8 mouse cellular contexts compared by ENCODE assay signal in genomic region chr3:153675073-153675472, GRCm38 (mm10). TPM values are rescaled to one million over a fixed set of nuclear protein-coding genes. Genes with fewer than 3 reads are reported as not detected.
DNase-seq lines count a peak whose midpoint lies in the region; ATAC-seq lines count a peak whose summit lies in the region.
"Had no signal": no experiment of that assay in that cellular context is flagged by ENCODE, and none has a peak within 500 bp of the region (broad histone marks: within the 10 kb centered on the region; RNA-seq: fewer than 3 reads in every experiment).

No protein-coding gene starts in this region.

- no peak overlapping the region for H3K9ac ChIP-seq in midbrain, embryonic 16.5 days (ENCODE audit: low read depth, low read length)
- H3K9ac ChIP-seq in hindbrain, embryonic 12.5 days, result no peak overlapping the region
- no peak overlapping the region for H3K9ac ChIP-seq in lung, embryonic 16.5 days (ENCODE audit: low read length)
- H3K9ac ChIP-seq: embryonic facial prominence, embryonic 15.5 days had no signal

- no peaks in the 10 kb centered on the region for H3K27me3 ChIP-seq in midbrain, embryonic 10.5 days (ENCODE audit: low read depth, poor library complexity, severe bottlenecking)
- H3K27me3 ChIP-seq in midbrain, embryonic 16.5 days (ENCODE audit: control insufficient read depth, insufficient read depth, low read depth, low read length), result no peaks in the 10 kb centered on the region
- no peaks in the 10 kb centered on the region for H3K27me3 ChIP-seq in embryonic facial prominence, embryonic 10.5 days (replicated peaks; ENCODE audit: low read depth, poor library complexity, severe bottlenecking)
- 0 out of 2 replicates have a peak, but pooled peaks cover 3% of the 10 kb centered on the region for H3K27me3 ChIP-seq in hindbrain, embryonic 12.5 days
- no peaks in the 10 kb centered on the region for H3K27me3 ChIP-seq in lung, embryonic 16.5 days (ENCODE audit: control insufficient read depth, insufficient read depth, low read depth, low read length)
- no peaks in the 10 kb centered on the region for H3K27me3 ChIP-seq in splenic B cell, adult 2 months (ENCODE audit: control insufficient read depth, insufficient read depth, low read length, poor library complexity, severe bottlenecking)
- H3K27me3 ChIP-seq: embryonic facial prominence, embryonic 15.5 days had no signal

- H3K4me3 ChIP-seq in midbrain, embryonic 10.5 days, result peak overlapping the region; percentile 27
- H3K4me3 ChIP-seq in midbrain, embryonic 16.5 days (ENCODE audit: low read depth, low read length), result no peak overlapping the region
- H3K4me3 ChIP-seq in embryonic facial prominence, embryonic 10.5 days, result no peak overlapping the region
- no peak overlapping the region for H3K4me3 ChIP-seq in hindbrain, embryonic 12.5 days
- no peak overlapping the region for H3K4me3 ChIP-seq in lung, embryonic 16.5 days (ENCODE audit: low read length)
- H3K4me3 ChIP-seq: embryonic facial prominence, embryonic 15.5 days had no signal

- 24% methylated on average over 12 of the region's 12 CpGs for WGBS in midbrain, embryonic 10.5 days
- WGBS in midbrain, embryonic 16.5 days, result 31% methylated on average over 12 of the region's 12 CpGs
- WGBS in embryonic facial prominence, embryonic 10.5 days, result 38% methylated on average over 12 of the region's 12 CpGs
- WGBS in hindbrain, embryonic 12.5 days, result 23% methylated on average over 12 of the region's 12 CpGs
- 44% methylated on average over 12 of the region's 12 CpGs for WGBS in lung, embryonic 16.5 days

- peaks cover 47% of the 10 kb centered on the region for H3K4me1 ChIP-seq in midbrain, embryonic 10.5 days
- peaks cover 5% of the 10 kb centered on the region for H3K4me1 ChIP-seq in midbrain, embryonic 16.5 days (ENCODE audit: control insufficient read depth, insufficient read depth, low read length)
- peaks cover 51% of the 10 kb centered on the region for H3K4me1 ChIP-seq in embryonic facial prominence, embryonic 10.5 days
- peaks cover 24% of the 10 kb centered on the region for H3K4me1 ChIP-seq in hindbrain, embryonic 12.5 days
- no peaks in the 10 kb centered on the region for H3K4me1 ChIP-seq in lung, embryonic 16.5 days (replicated peaks; ENCODE audit: control insufficient read depth, insufficient read depth, low read length)
- H3K4me1 ChIP-seq: embryonic facial prominence, embryonic 15.5 days had no signal

- H3K4me2 ChIP-seq in midbrain, embryonic 16.5 days (ENCODE audit: low read length), result no peak overlapping the region
- no peak overlapping the region; the same call in 1 of the 2 replicates for H3K4me2 ChIP-seq in hindbrain, embryonic 12.5 days (replicated peaks)
- H3K4me2 ChIP-seq in lung, embryonic 16.5 days (ENCODE audit: low read depth, low read length), result no peak overlapping the region
- H3K4me2 ChIP-seq: embryonic facial prominence, embryonic 15.5 days had no signal

- no peaks in the 10 kb centered on the region for H3K9me3 ChIP-seq in midbrain, embryonic 10.5 days (replicated peaks)
- no peaks in the 10 kb centered on the region for H3K9me3 ChIP-seq in midbrain, embryonic 16.5 days (replicated peaks; ENCODE audit: control insufficient read depth, low read length, poor library complexity, severe bottlenecking)
- no peaks in the 10 kb centered on the region for H3K9me3 ChIP-seq in embryonic facial prominence, embryonic 10.5 days
- no peaks in the 10 kb centered on the region for H3K9me3 ChIP-seq in hindbrain, embryonic 12.5 days (replicated peaks)
- H3K9me3 ChIP-seq in lung, embryonic 16.5 days (ENCODE audit: control insufficient read depth, low read length), result no peaks in the 10 kb centered on the region
- H3K9me3 ChIP-seq: embryonic facial prominence, embryonic 15.5 days had no signal

- peak; percentile 84 for DNase-seq in midbrain, embryonic 10.5 days (ENCODE audit: low spot score)
- peak; percentile 81 for DNase-seq in embryonic facial prominence, embryonic 10.5 days (ENCODE audit: low spot score)
- peak; percentile 38 for DNase-seq in splenic B cell, adult 2 months (ENCODE audit: low read depth, low spot score)

- ATAC-seq in midbrain, embryonic 16.5 days, result no peak
- 0 out of 2 replicates have a peak, but pooled peaks have one; percentile 42 for ATAC-seq in hindbrain, embryonic 12.5 days (ENCODE audit: low FRiP score)
- peak; percentile 56; the same call in 1 of the 2 replicates for ATAC-seq in lung, embryonic 16.5 days (ENCODE audit: low read depth)
- ATAC-seq in frontal cortex, adult (ENCODE audit: low TSS enrichment), result no peak

- no peaks in the 10 kb centered on the region for H3K36me3 ChIP-seq in midbrain, embryonic 10.5 days
- H3K36me3 ChIP-seq in midbrain, embryonic 16.5 days (ENCODE audit: control insufficient read depth, insufficient read depth, low read length), result no peaks in the 10 kb centered on the region
- H3K36me3 ChIP-seq in embryonic facial prominence, embryonic 10.5 days (replicated peaks), result peaks cover 7% of the 10 kb centered on the region; the same call in 1 of the 2 replicates
- no peaks in the 10 kb centered on the region for H3K36me3 ChIP-seq in hindbrain, embryonic 12.5 days
- H3K36me3 ChIP-seq in lung, embryonic 16.5 days (ENCODE audit: control insufficient read depth, insufficient read depth, low read length), result no peaks in the 10 kb centered on the region
- no peaks in the 10 kb centered on the region for H3K36me3 ChIP-seq in splenic B cell, adult 2 months (ENCODE audit: control insufficient read depth, insufficient read depth, low read length, poor library complexity, severe bottlenecking)
- H3K36me3 ChIP-seq: embryonic facial prominence, embryonic 15.5 days had no signal

- H3K27ac ChIP-seq in midbrain, embryonic 10.5 days (replicated peaks), result peak overlapping the region; percentile 53
- no peak overlapping the region for H3K27ac ChIP-seq in midbrain, embryonic 16.5 days (ENCODE audit: low read length)
- H3K27ac ChIP-seq in embryonic facial prominence, embryonic 10.5 days (replicated peaks), result peak overlapping the region; percentile 41; the same call in 1 of the 2 replicates
- H3K27ac ChIP-seq in hindbrain, embryonic 12.5 days, result no peak overlapping the region
- no peak overlapping the region for H3K27ac ChIP-seq in lung, embryonic 16.5 days (ENCODE audit: low read length)
- H3K27ac ChIP-seq: embryonic facial prominence, embryonic 15.5 days had no signal

RNA-seq across cellular contexts. Expression of gene St6galnac3, which starts 49.9 kb away (rescaled TPM):
- 33.4 and 33.6 TPM in 2 replicates for polyA plus RNA-seq in midbrain, embryonic 10.5 days (2016; fragmentation: Nextera tagmentation; extraction: Ambion mirVana)
- polyA plus RNA-seq in midbrain, embryonic 16.5 days (2015; fragmentation: Nextera tagmentation; extraction: Ambion mirVana), result 19.1 and 21.5 TPM in 2 replicates
- 54.1 and 55.1 TPM in 2 replicates for polyA plus RNA-seq in embryonic facial prominence, embryonic 10.5 days (2016; fragmentation: Nextera tagmentation; extraction: Ambion mirVana)
- polyA plus RNA-seq in hindbrain, embryonic 12.5 days (2016; fragmentation: Nextera tagmentation; extraction: Ambion mirVana), result 31.7 and 40.8 TPM in 2 replicates
- polyA plus RNA-seq in lung, embryonic 16.5 days (2015; fragmentation: Nextera tagmentation; extraction: Ambion mirVana), result 28.4 and 33.8 TPM in 2 replicates

Comparison
In these comparisons a context has a peak if more than half of its experiments do, and no peak if none do; other contexts are left out.
1. H3K27ac ChIP-seq: peak in midbrain, embryonic 10.5 days (single experiment) and embryonic facial prominence, embryonic 10.5 days (single experiment); none in midbrain, embryonic 16.5 days (single experiment), hindbrain, embryonic 12.5 days (single experiment) and lung, embryonic 16.5 days (single experiment).
2. ATAC-seq: peak in hindbrain, embryonic 12.5 days (single experiment) and lung, embryonic 16.5 days (single experiment); none in midbrain, embryonic 16.5 days (single experiment) and frontal cortex, adult (single experiment).
3. Peak in every context shown above with its lines, with median percentiles within 50 percentile points of each other: DNase-seq.